Mouse (Mus musculus) G1E (cell line): Measurements from ENCODE around the gene Mgat1.

ENCODE experiments used
- CTCF ChIP-seq: IDR thresholded peaks from 2 replicates; pipeline ENCODE4 v1.5.1; 2012; ENCODE audit warnings: low read depth, low read length, inconsistent platforms, mixed read lengths
- GATA1 ChIP-seq: IDR thresholded peaks from 2 replicates; pipeline ENCODE4 v1.6.1; 2012; ENCODE audit warnings: borderline replicate concordance, low read length, inconsistent platforms, mixed read lengths
- POLR2AphosphoS5 ChIP-seq: IDR thresholded peaks from 2 replicates; pipeline ENCODE4 v1.6.1; 2012; ENCODE audit warnings: low read depth, low read length, inconsistent platforms; ENCODE audit not compliant: insufficient replicate concordance
- TAL1 ChIP-seq: conservative IDR thresholded peaks from 2 replicates; pipeline ENCODE4 v1.6.1; 2012; ENCODE audit warnings: low read depth, low read length, inconsistent platforms, mixed read lengths

- TF ChIP-seq CTCF (no peak), GATA1 (no peak), TAL1 (no peak), POLR2AphosphoS5 (no peak)
Observed at GRCm38 (mm10) chr11:49247255-49247654, 3.3 kb downstream of the Mgat1 start.
